Mouse (Mus musculus) CH12.LX (cell line): ENCODE data around the gene Neurod2. TPM values are rescaled to one million over a fixed set of nuclear protein-coding genes. Genes with fewer than 3 reads are reported as not detected.

ENCODE experiments used
- DNase-seq: peaks from one replicate; pipeline ENCODE4 v3.0.0-alpha.2; 2013; ENCODE audit errors: extremely low read depth
- H3K27ac ChIP-seq: 2 replicates; pipeline ENCODE4 v1.5.1; 2012; ENCODE audit warnings: low read depth, mild to moderate bottlenecking, control low read depth, moderate library complexity; ENCODE audit not compliant: insufficient read depth
- H3K27me3 ChIP-seq: replicated peaks from 2 replicates; pipeline ENCODE3; 2012; ENCODE audit warnings: inconsistent platforms
- H3K36me3 ChIP-seq, 2 experiments: replicated peaks in 1 of 2; 2 replicates each; pipeline versions ENCODE3 to v1.6.1; 2012; ENCODE audit warnings: inconsistent platforms in 1 of 2, low read length in 1 of 2, mild to moderate bottlenecking in 1 of 2, mixed read lengths in 1 of 2, moderate library complexity in 1 of 2; ENCODE audit not compliant: control insufficient read depth in 1 of 2, insufficient read depth in 1 of 2
- H3K4me1 ChIP-seq, 2 experiments: 2 replicates each; pipeline ENCODE4 v1.6.1; 2012; ENCODE audit warnings: inconsistent platforms in 1 of 2, moderate library complexity in 1 of 2; ENCODE audit not compliant: insufficient read depth in 2 of 2, control insufficient read depth in 1 of 2
- H3K4me2 ChIP-seq: 2 replicates; pipeline ENCODE4 v1.6.1; 2012; ENCODE audit warnings: low read depth, mild to moderate bottlenecking, control low read depth; ENCODE audit not compliant: poor library complexity, insufficient read depth, severe bottlenecking
- H3K4me3 ChIP-seq, 3 experiments: fragments of 150-350 bp in 1 of 3; sonication (generic) in 1 of 3; replicated peaks in 1 of 3; 2 replicates each; pipeline versions ENCODE3 to v1.5.1; 2011 to 2012; ENCODE audit warnings: low read depth in 2 of 3, low read length in 2 of 3, mild to moderate bottlenecking in 2 of 3, moderate library complexity in 2 of 3, control low read depth in 1 of 3, improper control_type of control experiment in 1 of 3, inconsistent platforms in 1 of 3, mixed read lengths in 1 of 3; ENCODE audit not compliant: poor library complexity in 1 of 3
- H3K79me2 ChIP-seq: replicated peaks from 2 replicates; pipeline ENCODE4 v1.6.1; 2012; ENCODE audit warnings: mild to moderate bottlenecking, moderate library complexity; ENCODE audit not compliant: control insufficient read depth, poor library complexity, insufficient read depth, severe bottlenecking; ENCODE audit errors: extremely low read depth
- H3K9ac ChIP-seq: 2 replicates; pipeline ENCODE4 v1.6.1; 2012; ENCODE audit warnings: low read depth, mild to moderate bottlenecking, control low read depth, moderate library complexity; ENCODE audit not compliant: insufficient read depth
- H3K9me3 ChIP-seq: replicated peaks from 2 replicates; pipeline ENCODE3; 2012; ENCODE audit warnings: low read length, inconsistent platforms, mixed read lengths
- CHD1 ChIP-seq: IDR thresholded peaks from 2 replicates; pipeline ENCODE4 v1.6.1; 2012; ENCODE audit warnings: low read depth, low read length, improper control_type of control experiment, inconsistent platforms
- CTCF ChIP-seq, 2 experiments: IDR thresholded peaks in 1 of 2; conservative IDR thresholded peaks in 1 of 2; 2 replicates each; pipeline ENCODE4 v1.5.1; 2011 to 2012; ENCODE audit warnings: low read depth in 2 of 2, low read length in 2 of 2, improper control_type of control experiment in 1 of 2, inconsistent platforms in 1 of 2, mild to moderate bottlenecking in 1 of 2, moderate library complexity in 1 of 2
- ELF1 ChIP-seq: IDR thresholded peaks from 2 replicates; pipeline ENCODE4 v1.6.1; 2014; ENCODE audit warnings: low read depth, mild to moderate bottlenecking, inconsistent platforms, low read length, improper control_type of control experiment
- ETS1 ChIP-seq: conservative IDR thresholded peaks from 2 replicates; pipeline ENCODE4 v1.6.1; 2012; ENCODE audit warnings: low read depth, mild to moderate bottlenecking, inconsistent platforms, low read length, improper control_type of control experiment, moderate library complexity
- HCFC1 ChIP-seq: IDR thresholded peaks from 2 replicates; pipeline ENCODE4 v1.6.1; 2012; ENCODE audit warnings: low read depth, mild to moderate bottlenecking, inconsistent platforms, low read length, improper control_type of control experiment
- IRF4 ChIP-seq: IDR thresholded peaks from 2 replicates; pipeline ENCODE4 v1.6.1; 2014; ENCODE audit warnings: low read depth, mild to moderate bottlenecking, inconsistent platforms, low read length, improper control_type of control experiment
- JUND ChIP-seq: conservative IDR thresholded peaks from 2 replicates; pipeline ENCODE4 v1.6.1; 2011; ENCODE audit warnings: low read depth, low read length, improper control_type of control experiment
- KAT2A ChIP-seq: IDR thresholded peaks from 2 replicates; pipeline ENCODE4 v1.6.1; 2012; ENCODE audit warnings: low read length, improper control_type of control experiment, inconsistent platforms; ENCODE audit not compliant: insufficient replicate concordance
- MAX ChIP-seq: IDR thresholded peaks from 2 replicates; pipeline ENCODE4 v1.6.1; 2011; ENCODE audit warnings: low read length, improper control_type of control experiment
- NELFE ChIP-seq: IDR thresholded peaks from 2 replicates; pipeline ENCODE4 v1.6.1; 2011; ENCODE audit warnings: low read depth, low read length, improper control_type of control experiment
- NRF1 ChIP-seq: IDR thresholded peaks from 2 replicates; pipeline ENCODE4 v1.6.1; 2014; ENCODE audit warnings: low read depth, mild to moderate bottlenecking, inconsistent platforms, low read length, improper control_type of control experiment, moderate library complexity
- POLR2A ChIP-seq: IDR thresholded peaks from 2 replicates; pipeline ENCODE4 v1.6.1; 2011; ENCODE audit warnings: low read depth, mild to moderate bottlenecking, improper control_type of control experiment, low read length
- RAD21 ChIP-seq: IDR thresholded peaks from 2 replicates; pipeline ENCODE4 v1.6.1; 2011; ENCODE audit warnings: low read depth, mild to moderate bottlenecking, low read length, improper control_type of control experiment, moderate library complexity
- RCOR1 ChIP-seq: conservative IDR thresholded peaks from 2 replicates; pipeline ENCODE4 v1.6.1; 2012; ENCODE audit warnings: low read depth, mild to moderate bottlenecking, inconsistent platforms, low read length, improper control_type of control experiment
- TBP ChIP-seq: conservative IDR thresholded peaks from 2 replicates; pipeline ENCODE4 v1.6.1; 2011; ENCODE audit warnings: low read depth, low read length, improper control_type of control experiment
- UBTF ChIP-seq: IDR thresholded peaks from 2 replicates; pipeline ENCODE4 v1.6.1; 2012; ENCODE audit warnings: low read depth, mild to moderate bottlenecking, inconsistent platforms, low read length, improper control_type of control experiment, moderate library complexity
- USF2 ChIP-seq: conservative IDR thresholded peaks from 2 replicates; pipeline ENCODE4 v1.6.1; 2011; ENCODE audit warnings: low read depth, low read length, improper control_type of control experiment
- ZC3H11A ChIP-seq: IDR thresholded peaks from 2 replicates; pipeline ENCODE4 v1.6.1; 2012; ENCODE audit warnings: low read depth, mild to moderate bottlenecking, inconsistent platforms, low read length, improper control_type of control experiment
- ZKSCAN1 ChIP-seq: IDR thresholded peaks from 2 replicates; pipeline ENCODE4 v1.6.1; 2012; ENCODE audit warnings: low read depth, inconsistent platforms, low read length, improper control_type of control experiment, borderline replicate concordance
- ZMIZ1 ChIP-seq: IDR thresholded peaks from 2 replicates; pipeline ENCODE4 v1.6.1; 2012; ENCODE audit warnings: low read depth, mild to moderate bottlenecking, inconsistent platforms, low read length, improper control_type of control experiment
- dilution Hi-C: fragments of 300-500 bp; cut with MboI; formaldehyde crosslinking; loops from 2 replicates; pipeline ENCODE4 v1.14.3; 2020; ENCODE audit warnings: low sequenced_read_pairs; ENCODE audit not compliant: extremely low pct_unique_long_range_greater_than_20kb, extremely low pct_ligation_motif_present
- in situ Hi-C: fragments of 300-500 bp; cut with MboI; formaldehyde crosslinking; loops from 3 replicates; pipeline ENCODE4 v1.14.3; 2019; ENCODE audit warnings: low sequenced_read_pairs, low pct_ligation_motif_present, low pct_unique_long_range_greater_than_20kb, mixed read lengths
- polyA plus RNA-seq: library from polyadenylated mRNA; unstranded; fragments of >175 nt; gene quantifications from 2 replicates; pipeline ENCODE4 v1.2.1, GENCODE M21; 2012; ENCODE audit warnings: low read depth; ENCODE audit not compliant: insufficient read length
- total RNA-seq, 2 experiments: library from RNA; depleted of rRNA; stranded (reverse); fragments of 300-350 nt in 1 of 2; fragments of >200 nt in 1 of 2; gene quantifications; 2 replicates each; pipeline ENCODE4 v1.2.3; 2012 to 2014

Neurod2 gene
- total and polyA plus RNA-seq, 3 experiments, result not detected

DNA sequence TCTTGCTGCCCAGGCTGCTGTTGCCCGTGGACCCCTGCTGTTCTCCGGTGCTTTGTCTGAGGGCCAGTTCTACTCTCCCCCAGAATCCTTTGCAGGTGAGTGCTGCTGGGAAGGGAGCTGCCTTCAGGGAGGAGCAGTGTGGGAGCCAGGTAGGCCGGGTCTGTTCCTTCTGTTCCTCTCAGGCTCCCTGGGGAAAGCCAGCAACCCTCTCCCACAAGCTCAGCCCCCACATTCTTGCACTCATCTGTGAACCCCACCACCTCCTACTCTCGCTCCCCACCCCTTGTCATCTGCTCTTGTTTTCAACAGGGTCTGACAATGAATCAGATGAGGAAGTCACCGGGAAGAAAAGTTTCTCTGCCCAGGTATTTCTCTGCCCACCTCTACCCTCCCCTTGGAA, 47.3 kb upstream of the Neurod2 start:
- H3K27me3 ChIP-seq, result no peaks in the 10 kb centered on the region
- in situ Hi-C loops, result no loop called here
- dilution Hi-C loops, result no loop called here
- no peak overlapping the region for H3K9ac ChIP-seq
- no peak overlapping the region for H3K4me3 ChIP-seq
- DNase-seq, result no peak
- no peak for TF ChIP-seq POLR2A
- no peak for TF ChIP-seq KAT2A
- H3K4me1 ChIP-seq, result no peaks in the 10 kb centered on the region
- peaks cover 65 to 93% of the 10 kb centered on the region in 2 experiments for H3K36me3 ChIP-seq
- H3K4me2 ChIP-seq, result no peak overlapping the region
- no peaks in the 10 kb centered on the region for H3K9me3 ChIP-seq
- no peaks in the 10 kb centered on the region for H3K79me2 ChIP-seq
- H3K27ac ChIP-seq, result no peak overlapping the region

DNA sequence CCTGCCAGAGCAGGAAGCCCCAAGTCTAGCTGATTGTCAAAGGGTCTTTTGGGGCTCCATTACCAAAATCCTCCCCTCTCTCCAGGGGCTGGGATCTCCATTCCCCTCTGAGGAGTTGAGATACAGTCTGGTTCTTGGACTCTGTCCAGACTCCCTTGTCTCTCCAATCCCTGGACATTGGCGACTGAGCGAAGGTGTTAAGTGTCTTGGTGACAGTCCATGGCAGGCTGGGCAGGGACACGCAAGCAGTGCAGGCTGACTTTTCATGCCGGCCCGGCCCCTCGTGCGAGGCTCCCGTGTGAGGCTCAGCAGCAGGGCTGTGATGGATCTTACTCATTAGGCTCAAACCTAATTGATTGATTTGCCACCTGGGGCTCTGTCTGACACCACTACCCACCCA, 44.8 kb upstream of the Neurod2 start:
- dilution Hi-C loops (no loop called here), in situ Hi-C loops (no loop called here)
- Histone ChIP-seq H3K27me3 (no peaks in the 10 kb centered on the region), H3K9ac (no peak overlapping the region), H3K9me3 (no peaks in the 10 kb centered on the region), H3K4me3 (no peak overlapping the region), H3K36me3 (peaks cover 50 to 85% of the 10 kb centered on the region in 2 experiments), H3K27ac (no peak overlapping the region), H3K4me1 (no peaks in the 10 kb centered on the region), H3K4me2 (no peak overlapping the region), H3K79me2 (no peaks in the 10 kb centered on the region; the same call in 1 of the 2 replicates)
- TF ChIP-seq NELFE, result no peak
- TF ChIP-seq CTCF (conservative IDR thresholded peaks at IDR 0.05 in 1 of 2, IDR thresholded peaks at IDR 0.05 in 1 of 2; ENCODE audit: low read depth in 2 of 2, low read length in 2 of 2), result no peak
- TF ChIP-seq IRF4, result no peak
- TF ChIP-seq ETS1, result no peak
- no peak for TF ChIP-seq HCFC1
- TF ChIP-seq UBTF, result no peak
- no peak for TF ChIP-seq TBP
- TF ChIP-seq USF2, result no peak
- no peak for TF ChIP-seq POLR2A
- no peak for TF ChIP-seq RCOR1
- TF ChIP-seq RAD21, result no peak
- no peak for TF ChIP-seq CHD1
- TF ChIP-seq ZC3H11A, result no peak
- TF ChIP-seq ELF1, result no peak
- no peak for TF ChIP-seq ZMIZ1
- no peak for TF ChIP-seq JUND
- TF ChIP-seq ZKSCAN1, result no peak
- TF ChIP-seq MAX, result no peak
- TF ChIP-seq NRF1, result no peak
- DNase-seq, result no peak
